8 mouse cellular contexts compared by ENCODE assay signal in genomic region chr13:32611551-32612295, GRCm38 (mm10).
DNase-seq lines count a peak whose midpoint lies in the region; ATAC-seq and TF ChIP-seq lines count a peak whose summit lies in the region.

No protein-coding gene starts in this region.

- DNase-seq in kidney, adult 11 months = no peak
- peak; percentile 80 for DNase-seq in embryo, embryonic 11 days
- DNase-seq in midbrain, embryonic 14.5 days = no peak
- DNase-seq in cerebellum, postnatal 4 days (ENCODE audit: low spot score in 2 of 2) = no peak
- DNase-seq in gastrocnemius, postnatal 36 days = no peak

- no peaks in the 10 kb centered on the region for H3K79me2 ChIP-seq in C2C12 (ENCODE audit: control insufficient read depth, insufficient read depth)

- H3K4me3 ChIP-seq in kidney, embryonic 14.5 days (ENCODE audit: low read length) = no peak overlapping the region
- H3K4me3 ChIP-seq in C2C12 (ENCODE audit: insufficient read depth, poor library complexity, severe bottlenecking) = no peak overlapping the region
- no peak overlapping the region for H3K4me3 ChIP-seq in midbrain, embryonic 14.5 days (replicated peaks; ENCODE audit: low read depth, low read length)

- H3K27me3 ChIP-seq in kidney, embryonic 14.5 days (ENCODE audit: control insufficient read depth, insufficient read depth, low read length) = no peaks in the 10 kb centered on the region
- H3K27me3 ChIP-seq in C2C12 (ENCODE audit: control insufficient read depth, insufficient read depth, insufficient read length) = no peaks in the 10 kb centered on the region
- H3K27me3 ChIP-seq in midbrain, embryonic 14.5 days (ENCODE audit: control insufficient read depth, insufficient read depth, low read length) = no peaks in the 10 kb centered on the region

- peak overlapping the region; percentile 36 for H3K4me2 ChIP-seq in kidney, embryonic 14.5 days (replicated peaks; ENCODE audit: low read depth, low read length)
- no peak overlapping the region for H3K4me2 ChIP-seq in midbrain, embryonic 14.5 days (ENCODE audit: low read length)

- peak overlapping the region; percentile 37; the same call in 1 of the 2 replicates for H3K27ac ChIP-seq in kidney, embryonic 14.5 days (ENCODE audit: low read depth, low read length)
- H3K27ac ChIP-seq in midbrain, embryonic 14.5 days (replicated peaks; ENCODE audit: low read depth, low read length) = no peak overlapping the region

- intact Hi-C loops in gastrocnemius, postnatal 36 days (cut with DNase I) = no loop called here

- no peaks in the 10 kb centered on the region for H3K36me3 ChIP-seq in kidney, embryonic 14.5 days (ENCODE audit: control insufficient read depth, insufficient read depth, low read length)
- H3K36me3 ChIP-seq in C2C12 (ENCODE audit: control insufficient read depth, insufficient read depth) = no peaks in the 10 kb centered on the region
- no peaks in the 10 kb centered on the region for H3K36me3 ChIP-seq in midbrain, embryonic 14.5 days (ENCODE audit: control insufficient read depth, insufficient read depth, low read length)

- H3K9me3 ChIP-seq in kidney, embryonic 14.5 days (ENCODE audit: control insufficient read depth, low read length) = no peaks in the 10 kb centered on the region
- H3K9me3 ChIP-seq in midbrain, embryonic 14.5 days (ENCODE audit: control insufficient read depth, low read length) = no peaks in the 10 kb centered on the region

- ATAC-seq in kidney, embryonic 14.5 days (ENCODE audit: low FRiP score, low TSS enrichment) = peak; percentile 92
- ATAC-seq in megakaryocyte, adult 5-6 weeks (ENCODE audit: poor library complexity, severe bottlenecking) = 0 out of 2 replicates have a peak, but pooled peaks have one; percentile 33
- no peak for ATAC-seq in midbrain, embryonic 14.5 days (ENCODE audit: low FRiP score, low TSS enrichment)

- H3K4me1 ChIP-seq in kidney, embryonic 14.5 days (ENCODE audit: control insufficient read depth, insufficient read depth, low read length) = peaks cover 17% of the 10 kb centered on the region; the same call in 1 of the 2 replicates
- no peaks in the 10 kb centered on the region for H3K4me1 ChIP-seq in midbrain, embryonic 14.5 days (ENCODE audit: control insufficient read depth, insufficient read depth, low read length)

- WGBS in kidney, embryonic 14.5 days = 12% methylated on average over 13 of the region's 13 CpGs
- 82% methylated on average over 13 of the region's 13 CpGs for WGBS in midbrain, embryonic 14.5 days

- TF ChIP-seq CTCF in C2C12 (IDR thresholded peaks at IDR 0.05; ENCODE audit: control insufficient read depth, insufficient read depth, insufficient read length) = no peak

- no peak overlapping the region for H3K9ac ChIP-seq in kidney, embryonic 14.5 days (ENCODE audit: low read depth, low read length)
- H3K9ac ChIP-seq in midbrain, embryonic 14.5 days (replicated peaks; ENCODE audit: low read length) = no peak overlapping the region

- no peak overlapping the region for H3ac ChIP-seq in C2C12 (ENCODE audit: control insufficient read depth, insufficient read length, low read depth)

- no peaks in the 10 kb centered on the region for H3K79me3 ChIP-seq in C2C12 (ENCODE audit: low read depth)

TF ChIP-seq in C2C12, 6 proteins besides CTCF, POLR2A, EP300 and RAD21:
- no peak for TF ChIP-seq FOSL1 (IDR thresholded peaks at IDR 0.05; ENCODE audit: insufficient read depth, low read length, poor library complexity, severe bottlenecking)
- no peak for TF ChIP-seq MYOG (IDR thresholded peaks at IDR 0.05; ENCODE audit: control insufficient read depth, extremely low read depth, insufficient read length)
- no peak for TF ChIP-seq MAX (IDR thresholded peaks at IDR 0.05)
- peak; percentile 69 for TF ChIP-seq USF1 (IDR thresholded peaks at IDR 0.05; ENCODE audit: low read depth)
- TF ChIP-seq MYOD1 (IDR thresholded peaks at IDR 0.05; ENCODE audit: control insufficient read depth, insufficient read length, low read depth) = no peak
